Mouse (Mus musculus) MEL (cell line): ENCODE measurements around the gene Cfi. TPM values are rescaled to one million over a fixed set of nuclear protein-coding genes. Genes with fewer than 3 reads are reported as not detected.

Experiments
- DNase-seq: peaks from one replicate; pipeline ENCODE4 v3.0.0; 2011; ENCODE audit warnings: low read depth, low spot score
- H3K27ac ChIP-seq: 2 replicates; pipeline ENCODE4 v1.5.1; 2012; ENCODE audit warnings: low read depth, mild to moderate bottlenecking, control low read depth, low read length, moderate library complexity; ENCODE audit not compliant: control insufficient read depth
- H3K27me3 ChIP-seq, 2 experiments: fragments of 150-350 bp in 1 of 2; sonication (generic) in 1 of 2; 2 replicates each; pipeline ENCODE4 v1.6.1; 2012; ENCODE audit warnings: low read length in 2 of 2, mild to moderate bottlenecking in 2 of 2, improper control_type of control experiment in 1 of 2, moderate library complexity in 1 of 2; ENCODE audit not compliant: insufficient read depth in 2 of 2, control insufficient read depth in 1 of 2
- H3K36me3 ChIP-seq, 2 experiments: 2 replicates each; pipeline ENCODE4 v1.6.1; 2012 to 2014; ENCODE audit warnings: low read length in 2 of 2, improper control_type of control experiment in 1 of 2, inconsistent platforms in 1 of 2, mild to moderate bottlenecking in 1 of 2; ENCODE audit not compliant: insufficient read depth in 2 of 2, control insufficient read depth in 1 of 2
- H3K4me1 ChIP-seq, 2 experiments: fragments of 150-350 bp in 1 of 2; sonication (generic) in 1 of 2; 2 replicates each; pipeline ENCODE4 v1.6.1; 2012; ENCODE audit warnings: low read length in 2 of 2, improper control_type of control experiment in 1 of 2, mild to moderate bottlenecking in 1 of 2; ENCODE audit not compliant: insufficient read depth in 2 of 2, control insufficient read depth in 1 of 2
- H3K4me3 ChIP-seq, 2 experiments: fragments of 150-350 bp in 1 of 2; sonication (generic) in 1 of 2; 2 replicates each; pipeline ENCODE4 v1.5.1; 2012; ENCODE audit warnings: low read depth in 2 of 2, low read length in 2 of 2, mild to moderate bottlenecking in 2 of 2, moderate library complexity in 2 of 2, control low read depth in 1 of 2, improper control_type of control experiment in 1 of 2; ENCODE audit not compliant: control insufficient read depth in 1 of 2, insufficient read depth in 1 of 2
- H3K79me2 ChIP-seq: 2 replicates; pipeline ENCODE4 v1.6.1; 2012; ENCODE audit warnings: mild to moderate bottlenecking, low read length, moderate library complexity; ENCODE audit not compliant: control insufficient read depth, poor library complexity, insufficient read depth
- H3K9ac ChIP-seq: 2 replicates; pipeline ENCODE4 v1.6.1; 2012; ENCODE audit warnings: low read depth, mild to moderate bottlenecking, control low read depth, low read length, moderate library complexity; ENCODE audit not compliant: control insufficient read depth, poor library complexity, severe bottlenecking
- H3K9me3 ChIP-seq: fragments of 150-350 bp; sonication (generic); replicated peaks from 2 replicates; pipeline ENCODE4 v1.6.1; 2012; ENCODE audit warnings: mild to moderate bottlenecking, low read length, improper control_type of control experiment, moderate library complexity; ENCODE audit not compliant: insufficient read depth
- BHLHE40 ChIP-seq: IDR thresholded peaks from 2 replicates; pipeline ENCODE4 v1.6.1; 2012; ENCODE audit warnings: low read depth, mild to moderate bottlenecking, inconsistent platforms, low read length, improper control_type of control experiment, borderline replicate concordance
- EP300 ChIP-seq, 2 experiments: IDR thresholded peaks; 2 replicates each; pipeline ENCODE4 v1.6.1; 2011; ENCODE audit warnings: improper control_type of control experiment in 2 of 2, low read length in 2 of 2, low read depth in 1 of 2, mild to moderate bottlenecking in 1 of 2
- ETS1 ChIP-seq: IDR thresholded peaks from 2 replicates; pipeline ENCODE4 v1.6.1; 2012; ENCODE audit warnings: low read depth, mild to moderate bottlenecking, inconsistent platforms, low read length, improper control_type of control experiment, moderate library complexity
- GABPA ChIP-seq: IDR thresholded peaks from 2 replicates; pipeline ENCODE4 v1.6.1; 2012; ENCODE audit warnings: low read depth, mild to moderate bottlenecking, inconsistent platforms, low read length, improper control_type of control experiment, moderate library complexity
- GATA1 ChIP-seq: IDR thresholded peaks from 2 replicates; pipeline ENCODE4 v1.6.1; 2011; ENCODE audit warnings: low read depth, low read length, improper control_type of control experiment
- HCFC1 ChIP-seq: IDR thresholded peaks from 2 replicates; pipeline ENCODE4 v1.6.1; 2012; ENCODE audit warnings: low read depth, mild to moderate bottlenecking, inconsistent platforms, low read length, improper control_type of control experiment, moderate library complexity
- JUND ChIP-seq: IDR thresholded peaks from 2 replicates; pipeline ENCODE4 v1.6.1; 2011; ENCODE audit warnings: low read depth, mild to moderate bottlenecking, improper control_type of control experiment, low read length
- KAT2A ChIP-seq: conservative IDR thresholded peaks from 2 replicates; pipeline ENCODE4 v1.6.1; 2012; ENCODE audit warnings: low read depth, low read length, improper control_type of control experiment, inconsistent platforms
- MAX ChIP-seq: IDR thresholded peaks from 2 replicates; pipeline ENCODE4 v1.6.1; 2011; ENCODE audit warnings: low read length, improper control_type of control experiment
- MAZ ChIP-seq: IDR thresholded peaks from 2 replicates; pipeline ENCODE4 v1.6.1; 2012; ENCODE audit warnings: low read depth, mild to moderate bottlenecking, inconsistent platforms, low read length, improper control_type of control experiment
- MEF2A ChIP-seq: IDR thresholded peaks from 2 replicates; pipeline ENCODE4 v1.6.1; 2014; ENCODE audit warnings: low read depth, mild to moderate bottlenecking, inconsistent platforms, low read length, improper control_type of control experiment; ENCODE audit not compliant: poor library complexity, insufficient replicate concordance, severe bottlenecking; ENCODE audit errors: extremely low read depth
- MXI1 ChIP-seq: IDR thresholded peaks from 2 replicates; pipeline ENCODE4 v1.6.1; 2011; ENCODE audit warnings: mild to moderate bottlenecking, low read depth, low read length, improper control_type of control experiment
- MYB ChIP-seq: IDR thresholded peaks from 2 replicates; pipeline ENCODE4 v1.6.1; 2011; ENCODE audit warnings: mild to moderate bottlenecking, low read depth, low read length, improper control_type of control experiment
- MYC ChIP-seq: IDR thresholded peaks from 2 replicates; pipeline ENCODE4 v1.6.1; 2011; ENCODE audit warnings: low read depth, mild to moderate bottlenecking, low read length, improper control_type of control experiment, moderate library complexity
- NRF1 ChIP-seq: IDR thresholded peaks from 2 replicates; pipeline ENCODE4 v1.6.1; 2014; ENCODE audit warnings: low read depth, mild to moderate bottlenecking, inconsistent platforms, low read length, improper control_type of control experiment, moderate library complexity; ENCODE audit not compliant: poor library complexity, insufficient read depth, severe bottlenecking
- POLR2AphosphoS2 ChIP-seq: IDR thresholded peaks from 2 replicates; pipeline ENCODE4 v1.6.1; 2011; ENCODE audit warnings: low read length, improper control_type of control experiment
- RAD21 ChIP-seq: IDR thresholded peaks from 2 replicates; pipeline ENCODE4 v1.6.1; 2011; ENCODE audit warnings: mild to moderate bottlenecking, low read depth, low read length, improper control_type of control experiment
- TAL1 ChIP-seq: IDR thresholded peaks from 2 replicates; pipeline ENCODE4 v1.6.1; 2012; ENCODE audit warnings: mild to moderate bottlenecking, inconsistent platforms, low read length, moderate library complexity, mixed read lengths
- TBP ChIP-seq: IDR thresholded peaks from 2 replicates; pipeline ENCODE4 v1.8.0; 2011; ENCODE audit warnings: low read depth, low read length, improper control_type of control experiment
- TCF12 ChIP-seq: IDR thresholded peaks from 2 replicates; pipeline ENCODE4 v1.6.1; 2014; ENCODE audit warnings: low read depth, mild to moderate bottlenecking, inconsistent platforms, low read length, improper control_type of control experiment, moderate library complexity
- UBTF ChIP-seq: IDR thresholded peaks from 2 replicates; pipeline ENCODE4 v1.6.1; 2012; ENCODE audit warnings: low read depth, mild to moderate bottlenecking, inconsistent platforms, low read length, improper control_type of control experiment, moderate library complexity, borderline replicate concordance; ENCODE audit not compliant: insufficient read depth
- USF1 ChIP-seq: IDR thresholded peaks from 2 replicates; pipeline ENCODE4 v1.6.1; 2014; ENCODE audit warnings: low read depth, mild to moderate bottlenecking, inconsistent platforms, low read length, improper control_type of control experiment, moderate library complexity
- ZC3H11A ChIP-seq: IDR thresholded peaks from 2 replicates; pipeline ENCODE4 v1.6.1; 2012; ENCODE audit warnings: low read depth, mild to moderate bottlenecking, inconsistent platforms, low read length, improper control_type of control experiment
- ZKSCAN1 ChIP-seq: IDR thresholded peaks from 2 replicates; pipeline ENCODE4 v1.6.1; 2012; ENCODE audit warnings: low read depth, mild to moderate bottlenecking, inconsistent platforms, low read length, improper control_type of control experiment, moderate library complexity
- ZMIZ1 ChIP-seq: IDR thresholded peaks from 2 replicates; pipeline ENCODE4 v1.6.1; 2012; ENCODE audit warnings: low read depth, mild to moderate bottlenecking, inconsistent platforms, low read length, improper control_type of control experiment, moderate library complexity
- ZNF384 ChIP-seq: IDR thresholded peaks from 2 replicates; pipeline ENCODE4 v1.6.1; 2012; ENCODE audit warnings: low read depth, mild to moderate bottlenecking, inconsistent platforms, low read length, improper control_type of control experiment
- polyA plus RNA-seq, 2 experiments: library from polyadenylated mRNA; stranded (reverse) in 1 of 2; unstranded in 1 of 2; fragments of >175 nt in 1 of 2; fragments of >200 nt in 1 of 2; gene quantifications; 2 replicates each; pipeline versions ENCODE4 v1.2.1 to v1.2.4; 2012; ENCODE audit warnings: low replicate concordance in 2 of 2, low read depth in 1 of 2; ENCODE audit not compliant: insufficient read length in 2 of 2, insufficient read depth in 1 of 2, missing spikeins in 1 of 2
- total RNA-seq: library from RNA; depleted of rRNA; stranded (reverse); fragments of 300-350 nt; gene quantifications from 2 replicates; pipeline ENCODE4 v1.2.3, GENCODE M21; 2012

Cfi gene
- total and polyA plus RNA-seq, 3 experiments: 0.06 TPM; not detected in 2

- H3K4me3 ChIP-seq: no peak overlapping the region
- H3K9ac ChIP-seq: no peak overlapping the region
- H3K79me2 ChIP-seq: no peaks in the 10 kb centered on the region
- no peaks in the 10 kb centered on the region for H3K36me3 ChIP-seq
- H3K27me3 ChIP-seq: no peaks in the 10 kb centered on the region
- H3K4me1 ChIP-seq: no peaks in the 10 kb centered on the region
- DNase-seq: no peak
- no peak overlapping the region for H3K27ac ChIP-seq
- no peaks in the 10 kb centered on the region for H3K9me3 ChIP-seq
- TF ChIP-seq JUND (no peak), ZC3H11A (no peak), ETS1 (no peak), MYC (no peak), TBP (no peak), UBTF (no peak), MAZ (no peak), EP300 (IDR thresholded peaks at IDR 0.05; ENCODE audit: low read depth in 1 of 2, low read length in 2 of 2) (no peak), KAT2A (no peak), TCF12 (no peak), RAD21 (no peak)
These were observed 76.3 kb downstream of the Cfi start for GRCm38 (mm10) chr3:129912025-129912424.

GRCm38 (mm10) chr3:129913241-129913640 is 77.6 kb downstream of the Cfi start:
- no peak for TF ChIP-seq RAD21
- TF ChIP-seq TAL1: no peak
- no peak for TF ChIP-seq ZNF384
- H3K27ac ChIP-seq: no peak overlapping the region
- H3K9me3 ChIP-seq: no peaks in the 10 kb centered on the region
- no peaks in the 10 kb centered on the region for H3K79me2 ChIP-seq
- no peaks in the 10 kb centered on the region for H3K36me3 ChIP-seq
- no peaks in the 10 kb centered on the region for H3K4me1 ChIP-seq
- H3K27me3 ChIP-seq: no peaks in the 10 kb centered on the region
- no peak for DNase-seq
- H3K9ac ChIP-seq: no peak overlapping the region
- no peak overlapping the region for H3K4me3 ChIP-seq

DNA sequence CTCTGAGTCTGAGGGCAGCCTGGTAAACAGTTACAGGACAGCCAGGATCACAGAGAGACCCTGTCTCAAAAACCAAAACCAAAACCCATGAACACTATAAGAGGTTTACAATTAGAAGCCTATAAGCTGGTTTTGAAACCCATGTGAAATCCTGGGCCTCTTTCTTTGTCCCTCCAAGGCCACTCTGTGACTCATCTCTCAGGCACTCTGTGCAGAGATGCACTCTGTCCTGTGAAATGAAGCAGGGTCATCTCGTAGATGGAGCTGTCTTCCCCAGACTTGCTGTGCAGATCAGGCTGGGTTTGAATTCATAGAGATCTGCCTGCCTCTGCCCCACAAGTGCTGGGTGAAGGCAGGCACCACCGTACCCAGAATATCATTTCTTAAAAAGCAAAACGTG is 81.7 kb downstream of the Cfi start:
- TF ChIP-seq BHLHE40: no peak
- no peak for TF ChIP-seq HCFC1
- no peak for TF ChIP-seq POLR2AphosphoS2
- TF ChIP-seq USF1: no peak
- no peak for TF ChIP-seq ZMIZ1
- no peak for TF ChIP-seq GABPA
- TF ChIP-seq JUND: no peak
- no peak for TF ChIP-seq GATA1
- no peak for TF ChIP-seq MYB
- TF ChIP-seq MXI1: no peak
- TF ChIP-seq ZNF384: no peak
- TF ChIP-seq ZKSCAN1: no peak
- TF ChIP-seq MAX: no peak
- no peak for TF ChIP-seq NRF1
- no peak for TF ChIP-seq RAD21
- TF ChIP-seq ZC3H11A: no peak
- no peak for TF ChIP-seq MEF2A
- TF ChIP-seq KAT2A: no peak
- TF ChIP-seq MAZ: no peak
- TF ChIP-seq MYC: no peak
- H3K9ac ChIP-seq: no peak overlapping the region
- H3K9me3 ChIP-seq: no peaks in the 10 kb centered on the region
- H3K4me1 ChIP-seq: no peaks in the 10 kb centered on the region
- H3K36me3 ChIP-seq: no peaks in the 10 kb centered on the region
- H3K27ac ChIP-seq: no peak overlapping the region
- H3K27me3 ChIP-seq: no peaks in the 10 kb centered on the region
- no peaks in the 10 kb centered on the region for H3K79me2 ChIP-seq
- no peak overlapping the region for H3K4me3 ChIP-seq
- DNase-seq: no peak
